8 mouse cellular contexts compared by ENCODE assay signal in genomic region chr6:39347880-39348814, GRCm38 (mm10). TPM values are rescaled to one million over a fixed set of nuclear protein-coding genes. Genes with fewer than 3 reads are reported as not detected.
DNase-seq lines count a peak whose midpoint lies in the region; ATAC-seq and TF ChIP-seq lines count a peak whose summit lies in the region.

No protein-coding gene starts in this region.

- no peaks in the 10 kb centered on the region for H3K27me3 ChIP-seq in heart, embryonic 13.5 days (replicated peaks)

- H3K4me1 ChIP-seq in heart, embryonic 13.5 days: no peaks in the 10 kb centered on the region
- peaks cover 17 to 19% of the 10 kb centered on the region in 2 experiments for H3K4me1 ChIP-seq in ES-E14 (ENCODE audit: control insufficient read depth in 2 of 2, insufficient read depth in 2 of 2, low read length in 2 of 2, poor library complexity in 1 of 2)

- H3K9ac ChIP-seq in heart, embryonic 13.5 days: no peak overlapping the region
- H3K9ac ChIP-seq in ES-E14 (ENCODE audit: insufficient read depth, low read depth, low read length, poor library complexity, severe bottlenecking): peak overlapping the region; percentile 9; the same call in 1 of the 2 replicates

- H3K4me2 ChIP-seq in heart, embryonic 13.5 days: no peak overlapping the region

- WGBS in heart, embryonic 13.5 days: 56% methylated on average over 4 of the region's 4 CpGs

- H3K9me3 ChIP-seq in heart, embryonic 13.5 days: no peaks in the 10 kb centered on the region
- no peaks in the 10 kb centered on the region for H3K9me3 ChIP-seq in ES-E14 (ENCODE audit: control insufficient read depth, insufficient read depth, low read depth, low read length)

- H3K4me3 ChIP-seq in heart, embryonic 13.5 days: no peak overlapping the region
- no peak overlapping the region for H3K4me3 ChIP-seq in ES-E14 (ENCODE audit: insufficient read depth in 1 of 2, low read depth in 1 of 2, low read length in 2 of 2, poor library complexity in 1 of 2, severe bottlenecking in 1 of 2)

- intact Hi-C loops in heart, postnatal 14 days (cut with DNase I): loop anchor here (5.0 kb wide), 1 partner anchor 91 kb away; no protein-coding TSS in a partner anchor

- no peak for DNase-seq in heart, postnatal 14 days
- peak; percentile 69 for DNase-seq in ES-E14 (ENCODE audit: low read depth, low spot score)
- DNase-seq in forelimb bud, embryonic 11.5 days (ENCODE audit: low read depth, low spot score): peak; percentile 27
- DNase-seq in naive thymus-derived CD4-positive, alpha-beta T cell, adult 2 months (ENCODE audit: low read depth): peak; percentile 74
- DNase-seq in layer of hippocampus, postnatal 25 days (ENCODE audit: extremely low spot score in 1 of 2, low spot score in 1 of 2): no peak
- DNase-seq in urinary bladder, postnatal 36 days (ENCODE audit: low spot score in 2 of 2): no peak
- no peak for DNase-seq in left cerebral cortex, adult 9 months (ENCODE audit: low spot score in 2 of 2)

- peak overlapping the region; percentile 12; the same call in 1 of the 2 replicates for H3K27ac ChIP-seq in heart, embryonic 13.5 days (replicated peaks)
- peak overlapping the region; percentile 92 for H3K27ac ChIP-seq in ES-E14 (ENCODE audit: insufficient read depth, low read depth, low read length, poor library complexity, severe bottlenecking)

- ATAC-seq in heart, embryonic 13.5 days (ENCODE audit: extremely low read depth, insufficient number of reproducible peaks, low FRiP score, low TSS enrichment): no peak

- in situ Hi-C loops in ES-E14 (cut with MboI; ENCODE audit: low sequenced_read_pairs in 2 of 2, unreplicated experiment in 2 of 2): no loop called here

- H3K36me3 ChIP-seq in heart, embryonic 13.5 days: peaks cover 89% of the 10 kb centered on the region
- peaks cover 45% of the 10 kb centered on the region for H3K36me3 ChIP-seq in ES-E14 (ENCODE audit: control insufficient read depth, insufficient read depth, low read length, poor library complexity, severe bottlenecking)

TF ChIP-seq in ES-E14, 5 proteins besides CTCF, POLR2A, EP300 and RAD21:
- TF ChIP-seq MAFK (IDR thresholded peaks at IDR 0.05; ENCODE audit: insufficient read depth, low read depth, low read length): no peak
- TF ChIP-seq HCFC1 (IDR thresholded peaks at IDR 0.05; ENCODE audit: borderline replicate concordance, insufficient read depth, low read length): no peak
- no peak for TF ChIP-seq ZNF384 (IDR thresholded peaks at IDR 0.05; ENCODE audit: low read depth, low read length)
- TF ChIP-seq CHD2 (IDR thresholded peaks at IDR 0.05; ENCODE audit: low read depth, low read length): no peak
- no peak for TF ChIP-seq ZC3H11A (IDR thresholded peaks at IDR 0.05; ENCODE audit: borderline replicate concordance, low read depth, low read length)

RNA-seq across cellular contexts. Expression of gene Slc37a3, which starts 29.3 kb away (rescaled TPM):
- 33.0 and 34.4 TPM in 2 replicates for polyA plus RNA-seq in heart, embryonic 13.5 days (2015; fragmentation: Nextera tagmentation; extraction: Ambion mirVana)
- total RNA-seq in heart, postnatal 14 days (2021): 10 to 100 TPM; 20.0 to 24.1 TPM
- total RNA-seq in ES-E14 (2012; rRNA removed): 45.2 and 66.4 TPM in 2 replicates
- 10 to 100 TPM; 74.1 to 76.8 TPM for total RNA-seq in layer of hippocampus, postnatal 25 days (2021)

RNA-seq across cellular contexts. Expression of gene Rab19, which starts 32.8 kb away (rescaled TPM):
- polyA plus RNA-seq in heart, embryonic 13.5 days (2015; fragmentation: Nextera tagmentation; extraction: Ambion mirVana): 0.41 and 0.84 TPM in 2 replicates
- under 1 TPM; 0.17 to 0.49 TPM for total RNA-seq in heart, postnatal 14 days (2021)
- total RNA-seq in ES-E14 (2012; rRNA removed): 0.53 and 0.62 TPM in 2 replicates
- total RNA-seq in layer of hippocampus, postnatal 25 days (2021): not detected

Comparison
In these comparisons a context has a peak if more than half of its experiments do, and no peak if none do; other contexts are left out.
1. DNase-seq: peak in ES-E14 (single experiment), forelimb bud, embryonic 11.5 days (single experiment) and naive thymus-derived CD4-positive, alpha-beta T cell, adult 2 months (single experiment); none in heart, postnatal 14 days (0 of 2), layer of hippocampus, postnatal 25 days (0 of 2), urinary bladder, postnatal 36 days (0 of 2) and left cerebral cortex, adult 9 months (0 of 2).